Mouse (Mus musculus) MEL (cell line): ENCODE data around the gene Rps6ka3. TPM values are rescaled to one million over a fixed set of nuclear protein-coding genes. Genes with fewer than 3 reads are reported as not detected.
A peak's percentile ranks its signal among the peaks of the same experiment; 100 is the strongest.

Experiments used
- DNase-seq: peaks from one replicate; pipeline ENCODE4 v3.0.0; 2011; ENCODE audit warnings: low read depth, low spot score
- H3K27ac ChIP-seq: 2 replicates; pipeline ENCODE4 v1.5.1; 2012; ENCODE audit warnings: low read depth, mild to moderate bottlenecking, control low read depth, low read length, moderate library complexity; ENCODE audit not compliant: control insufficient read depth
- H3K27me3 ChIP-seq, 2 experiments: fragments of 150-350 bp in 1 of 2; sonication (generic) in 1 of 2; 2 replicates each; pipeline ENCODE4 v1.6.1; 2012; ENCODE audit warnings: low read length in 2 of 2, mild to moderate bottlenecking in 2 of 2, improper control_type of control experiment in 1 of 2, moderate library complexity in 1 of 2; ENCODE audit not compliant: insufficient read depth in 2 of 2, control insufficient read depth in 1 of 2
- H3K36me3 ChIP-seq, 2 experiments: 2 replicates each; pipeline ENCODE4 v1.6.1; 2012 to 2014; ENCODE audit warnings: low read length in 2 of 2, improper control_type of control experiment in 1 of 2, inconsistent platforms in 1 of 2, mild to moderate bottlenecking in 1 of 2; ENCODE audit not compliant: insufficient read depth in 2 of 2, control insufficient read depth in 1 of 2
- H3K4me1 ChIP-seq, 2 experiments: fragments of 150-350 bp in 1 of 2; sonication (generic) in 1 of 2; 2 replicates each; pipeline ENCODE4 v1.6.1; 2012; ENCODE audit warnings: low read length in 2 of 2, improper control_type of control experiment in 1 of 2, mild to moderate bottlenecking in 1 of 2; ENCODE audit not compliant: insufficient read depth in 2 of 2, control insufficient read depth in 1 of 2
- H3K4me3 ChIP-seq, 2 experiments: fragments of 150-350 bp in 1 of 2; sonication (generic) in 1 of 2; 2 replicates each; pipeline ENCODE4 v1.5.1; 2012; ENCODE audit warnings: low read depth in 2 of 2, low read length in 2 of 2, mild to moderate bottlenecking in 2 of 2, moderate library complexity in 2 of 2, control low read depth in 1 of 2, improper control_type of control experiment in 1 of 2; ENCODE audit not compliant: control insufficient read depth in 1 of 2, insufficient read depth in 1 of 2
- H3K79me2 ChIP-seq: 2 replicates; pipeline ENCODE4 v1.6.1; 2012; ENCODE audit warnings: mild to moderate bottlenecking, low read length, moderate library complexity; ENCODE audit not compliant: control insufficient read depth, poor library complexity, insufficient read depth
- H3K9ac ChIP-seq: 2 replicates; pipeline ENCODE4 v1.6.1; 2012; ENCODE audit warnings: low read depth, mild to moderate bottlenecking, control low read depth, low read length, moderate library complexity; ENCODE audit not compliant: control insufficient read depth, poor library complexity, severe bottlenecking
- H3K9me3 ChIP-seq: fragments of 150-350 bp; sonication (generic); replicated peaks from 2 replicates; pipeline ENCODE4 v1.6.1; 2012; ENCODE audit warnings: mild to moderate bottlenecking, low read length, improper control_type of control experiment, moderate library complexity; ENCODE audit not compliant: insufficient read depth
- BHLHE40 ChIP-seq: IDR thresholded peaks from 2 replicates; pipeline ENCODE4 v1.6.1; 2012; ENCODE audit warnings: low read depth, mild to moderate bottlenecking, inconsistent platforms, low read length, improper control_type of control experiment, borderline replicate concordance
- CTCF ChIP-seq, 3 experiments: IDR thresholded peaks in 2 of 3; conservative IDR thresholded peaks in 1 of 3; 2 replicates each; pipeline ENCODE4 v1.5.1; 2011 to 2012; ENCODE audit warnings: low read length in 3 of 3, low read depth in 2 of 3, mild to moderate bottlenecking in 2 of 3, improper control_type of control experiment in 1 of 3, inconsistent platforms in 1 of 3, mixed read lengths in 1 of 3, moderate library complexity in 1 of 3; ENCODE audit not compliant: control insufficient read depth in 1 of 3, insufficient read depth in 1 of 3, poor library complexity in 1 of 3, severe bottlenecking in 1 of 3
- ELF1 ChIP-seq: IDR thresholded peaks from 2 replicates; pipeline ENCODE4 v1.6.1; 2014; ENCODE audit warnings: low read depth, mild to moderate bottlenecking, inconsistent platforms, low read length, improper control_type of control experiment, moderate library complexity
- ETS1 ChIP-seq: IDR thresholded peaks from 2 replicates; pipeline ENCODE4 v1.6.1; 2012; ENCODE audit warnings: low read depth, mild to moderate bottlenecking, inconsistent platforms, low read length, improper control_type of control experiment, moderate library complexity
- GABPA ChIP-seq: IDR thresholded peaks from 2 replicates; pipeline ENCODE4 v1.6.1; 2012; ENCODE audit warnings: low read depth, mild to moderate bottlenecking, inconsistent platforms, low read length, improper control_type of control experiment, moderate library complexity
- GATA1 ChIP-seq: IDR thresholded peaks from 2 replicates; pipeline ENCODE4 v1.6.1; 2011; ENCODE audit warnings: low read depth, low read length, improper control_type of control experiment
- HCFC1 ChIP-seq: IDR thresholded peaks from 2 replicates; pipeline ENCODE4 v1.6.1; 2012; ENCODE audit warnings: low read depth, mild to moderate bottlenecking, inconsistent platforms, low read length, improper control_type of control experiment, moderate library complexity
- MAX ChIP-seq: IDR thresholded peaks from 2 replicates; pipeline ENCODE4 v1.6.1; 2011; ENCODE audit warnings: low read length, improper control_type of control experiment
- MAZ ChIP-seq: IDR thresholded peaks from 2 replicates; pipeline ENCODE4 v1.6.1; 2012; ENCODE audit warnings: low read depth, mild to moderate bottlenecking, inconsistent platforms, low read length, improper control_type of control experiment
- MYB ChIP-seq: IDR thresholded peaks from 2 replicates; pipeline ENCODE4 v1.6.1; 2011; ENCODE audit warnings: mild to moderate bottlenecking, low read depth, low read length, improper control_type of control experiment
- NELFE ChIP-seq: IDR thresholded peaks from 2 replicates; pipeline ENCODE4 v1.6.1; 2011; ENCODE audit warnings: low read depth, low read length, improper control_type of control experiment
- NRF1 ChIP-seq: IDR thresholded peaks from 2 replicates; pipeline ENCODE4 v1.6.1; 2014; ENCODE audit warnings: low read depth, mild to moderate bottlenecking, inconsistent platforms, low read length, improper control_type of control experiment, moderate library complexity; ENCODE audit not compliant: poor library complexity, insufficient read depth, severe bottlenecking
- POLR2A ChIP-seq, 2 experiments: IDR thresholded peaks; 2 replicates each; pipeline ENCODE4 v1.6.1; 2011 to 2012; ENCODE audit warnings: low read length in 2 of 2, mild to moderate bottlenecking in 2 of 2, control low read depth in 1 of 2, improper control_type of control experiment in 1 of 2, low read depth in 1 of 2, moderate library complexity in 1 of 2; ENCODE audit not compliant: control insufficient read depth in 1 of 2, insufficient read depth in 1 of 2, poor library complexity in 1 of 2
- POLR2AphosphoS2 ChIP-seq: IDR thresholded peaks from 2 replicates; pipeline ENCODE4 v1.6.1; 2011; ENCODE audit warnings: low read length, improper control_type of control experiment
- POLR2AphosphoS5 ChIP-seq: IDR thresholded peaks from 2 replicates; pipeline ENCODE4 v1.6.1; 2012; ENCODE audit warnings: low read depth, borderline replicate concordance, mild to moderate bottlenecking, inconsistent platforms, low read length, moderate library complexity, mixed read lengths
- RAD21 ChIP-seq: IDR thresholded peaks from 2 replicates; pipeline ENCODE4 v1.6.1; 2011; ENCODE audit warnings: mild to moderate bottlenecking, low read depth, low read length, improper control_type of control experiment
- RCOR1 ChIP-seq: IDR thresholded peaks from 2 replicates; pipeline ENCODE4 v1.6.1; 2012; ENCODE audit warnings: low read depth, mild to moderate bottlenecking, inconsistent platforms, low read length, improper control_type of control experiment
- SIN3A ChIP-seq: IDR thresholded peaks from 2 replicates; pipeline ENCODE4 v1.6.1; 2012; ENCODE audit warnings: low read length, improper control_type of control experiment, inconsistent platforms
- TCF12 ChIP-seq: IDR thresholded peaks from 2 replicates; pipeline ENCODE4 v1.6.1; 2014; ENCODE audit warnings: low read depth, mild to moderate bottlenecking, inconsistent platforms, low read length, improper control_type of control experiment, moderate library complexity
- USF2 ChIP-seq, 2 experiments: IDR thresholded peaks; 2 replicates each; pipeline ENCODE4 v1.6.1; 2011 to 2012; ENCODE audit warnings: improper control_type of control experiment in 2 of 2, low read length in 2 of 2, borderline replicate concordance in 1 of 2, inconsistent platforms in 1 of 2, low read depth in 1 of 2, mild to moderate bottlenecking in 1 of 2; ENCODE audit not compliant: insufficient read depth in 1 of 2
- ZMIZ1 ChIP-seq: IDR thresholded peaks from 2 replicates; pipeline ENCODE4 v1.6.1; 2012; ENCODE audit warnings: low read depth, mild to moderate bottlenecking, inconsistent platforms, low read length, improper control_type of control experiment, moderate library complexity
- polyA plus RNA-seq, 2 experiments: library from polyadenylated mRNA; stranded (reverse) in 1 of 2; unstranded in 1 of 2; fragments of >175 nt in 1 of 2; fragments of >200 nt in 1 of 2; gene quantifications; 2 replicates each; pipeline versions ENCODE4 v1.2.1 to v1.2.4; 2012; ENCODE audit warnings: low replicate concordance in 2 of 2, low read depth in 1 of 2; ENCODE audit not compliant: insufficient read length in 2 of 2, insufficient read depth in 1 of 2, missing spikeins in 1 of 2
- total RNA-seq: library from RNA; depleted of rRNA; stranded (reverse); fragments of 300-350 nt; gene quantifications from 2 replicates; pipeline ENCODE4 v1.2.3, GENCODE M21; 2012

The Rps6ka3 gene
- total and polyA plus RNA-seq, 3 experiments = 10.9 to 32.7 TPM; not detected in 1

DNA sequence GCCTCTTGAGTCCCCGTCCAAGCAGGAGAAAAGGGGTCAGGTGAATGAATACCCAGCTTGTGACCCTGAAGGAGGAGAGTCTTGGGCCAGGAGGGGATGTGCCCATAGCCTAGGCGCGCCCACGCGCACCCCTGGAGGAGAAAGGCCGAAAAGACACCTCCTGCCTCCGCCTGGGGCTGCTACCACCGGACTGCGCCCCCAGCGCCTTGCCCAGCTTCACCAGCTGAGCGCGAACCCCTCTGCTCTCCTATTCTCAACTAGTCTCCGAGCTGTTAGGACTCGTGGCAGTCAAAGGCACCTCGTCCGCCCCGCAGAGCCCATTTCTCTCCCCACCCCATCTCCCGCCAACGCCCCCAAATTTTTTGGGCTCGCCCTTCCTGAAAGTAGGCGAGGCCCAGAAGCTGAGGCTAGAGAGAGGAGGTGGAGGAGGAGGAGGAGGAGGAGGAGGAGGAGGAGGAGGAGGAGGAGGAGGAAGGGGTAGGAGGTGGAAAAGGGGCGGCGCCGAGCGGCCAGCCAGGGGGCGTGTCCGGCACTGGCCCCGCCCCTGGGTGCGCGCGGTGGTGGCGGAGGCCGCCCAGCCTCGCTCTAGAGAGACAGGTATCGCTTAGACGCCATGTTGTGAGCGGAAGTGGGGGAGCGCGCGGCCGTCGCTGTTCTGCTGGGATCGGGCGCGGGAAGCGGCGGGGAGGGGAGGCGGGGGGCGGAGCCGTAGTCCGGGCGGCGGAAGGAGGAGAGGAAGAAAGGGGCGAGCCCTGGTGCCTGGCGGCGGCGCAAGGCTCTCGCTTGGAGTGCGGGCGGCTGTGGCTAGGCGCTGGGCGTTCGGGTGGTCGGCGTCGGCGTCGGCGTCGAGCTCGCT, 45.2 kb downstream of the Rps6ka3 start:
- TF ChIP-seq HCFC1 (peak; percentile 68), MAX (no peak), POLR2A (IDR thresholded peaks at IDR 0.05; ENCODE audit: control insufficient read depth in 1 of 2, insufficient read depth in 1 of 2, low read depth in 1 of 2, low read length in 2 of 2, poor library complexity in 1 of 2) (peak; percentile 61 to 82; a peak in 3 of 4 replicates), MYB (no peak), NELFE (peak; percentile 73), POLR2AphosphoS5 (no peak), TCF12 (0 out of 2 replicates have a peak, but pooled peaks have one; percentile 44), SIN3A (peak; percentile 13), BHLHE40 (no peak), NRF1 (peak; percentile 67), ELF1 (peak; percentile 74), GABPA (no peak), RCOR1 (no peak), RAD21 (no peak), ZMIZ1 (peak; percentile 77), POLR2AphosphoS2 (peak; percentile 58; the same call in 1 of the 2 replicates), MAZ (peak; percentile 92; the same call in 1 of the 2 replicates), CTCF (IDR thresholded peaks at IDR 0.05 in 2 of 3, conservative IDR thresholded peaks at IDR 0.05 in 1 of 3; ENCODE audit: control insufficient read depth in 1 of 3, insufficient read depth in 1 of 3, low read depth in 2 of 3, low read length in 3 of 3, poor library complexity in 1 of 3, severe bottlenecking in 1 of 3) (peak in 2 of 3 experiments; percentile 7 to 29; a peak in 2 of 6 replicates), USF2 (IDR thresholded peaks at IDR 0.05; ENCODE audit: borderline replicate concordance in 1 of 2, insufficient read depth in 1 of 2, low read depth in 1 of 2, low read length in 2 of 2) (no peak), ETS1 (no peak), GATA1 (no peak)
- peak overlapping the region; percentile 98 for H3K9ac ChIP-seq
- peaks cover 0 to 10% of the 10 kb centered on the region in 2 experiments; a peak in 2 of 4 replicates for H3K36me3 ChIP-seq
- no peaks in the 10 kb centered on the region for H3K9me3 ChIP-seq
- peaks cover 16% of the 10 kb centered on the region for H3K79me2 ChIP-seq
- peak; percentile 97 for DNase-seq
- peaks cover 5 to 8% of the 10 kb centered on the region in 2 experiments for H3K27me3 ChIP-seq
- peaks cover 0 to 18% of the 10 kb centered on the region in 2 experiments; a peak in 3 of 4 replicates for H3K4me1 ChIP-seq
- peak overlapping the region; percentile 82 for H3K27ac ChIP-seq
- H3K4me3 ChIP-seq = peak overlapping the region; percentile 82 to 100
